In the genomic region with DNA sequence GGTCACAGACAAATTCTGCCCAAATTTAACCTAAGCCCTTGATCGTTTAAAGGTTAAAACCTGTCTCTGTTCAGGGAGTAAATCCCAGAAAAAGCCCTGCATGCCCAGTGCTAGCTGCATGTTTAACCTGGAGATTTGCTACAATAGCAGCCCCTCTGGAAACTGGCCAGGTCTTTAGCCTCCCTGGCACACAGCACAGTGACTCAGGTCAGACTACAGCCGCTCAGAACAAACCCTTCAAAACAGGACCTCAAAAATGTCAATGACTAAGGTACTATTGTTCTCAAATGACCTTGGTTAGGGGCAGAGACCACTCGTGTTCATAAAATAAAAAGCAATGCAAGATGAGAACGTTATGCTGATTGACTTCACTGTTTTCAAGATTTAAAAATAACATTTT, we compare ENCODE assay signal across 9 mouse cellular contexts.
DNase-seq lines count a peak whose midpoint lies in the region; ATAC-seq and TF ChIP-seq lines count a peak whose summit lies in the region.
"Had no signal": no experiment of that assay in that cellular context is flagged by ENCODE, and none has a peak within 500 bp of the region (broad histone marks: within the 10 kb centered on the region; RNA-seq: fewer than 3 reads in every experiment).

No protein-coding gene starts in this region.

- H3K27me3 ChIP-seq in C2C12 (ENCODE audit: control insufficient read depth, insufficient read depth, insufficient read length), result no peaks in the 10 kb centered on the region
- H3K27me3 ChIP-seq in heart, embryonic 16.5 days (ENCODE audit: control insufficient read depth, insufficient read depth, low read length), result no peaks in the 10 kb centered on the region
- H3K27me3 ChIP-seq in lung, embryonic 14.5 days (ENCODE audit: insufficient read depth, low read length), result no peaks in the 10 kb centered on the region
- H3K27me3 ChIP-seq: midbrain, embryonic 12.5 days had no signal

- peak overlapping the region; percentile 92 for H3K27ac ChIP-seq in heart, embryonic 16.5 days (ENCODE audit: low read length)
- peak overlapping the region; percentile 77 for H3K27ac ChIP-seq in lung, embryonic 14.5 days (ENCODE audit: low read depth)
- H3K27ac ChIP-seq: midbrain, embryonic 12.5 days had no signal

- 14% methylated on average over 4 of the region's 4 CpGs for WGBS in heart, embryonic 16.5 days
- 30% methylated on average over 4 of the region's 4 CpGs for WGBS in lung, embryonic 14.5 days

- H3K9me3 ChIP-seq in heart, embryonic 16.5 days (replicated peaks; ENCODE audit: control insufficient read depth, low read length), result no peaks in the 10 kb centered on the region
- H3K9me3 ChIP-seq in lung, embryonic 14.5 days (ENCODE audit: low read depth, low read length), result no peaks in the 10 kb centered on the region
- H3K9me3 ChIP-seq: midbrain, embryonic 12.5 days had no signal

- ATAC-seq in heart, embryonic 16.5 days (replicated peaks; ENCODE audit: extremely low read depth, insufficient read depth, low FRiP score), result peak; percentile 85
- peak; percentile 80; the same call in 1 of the 2 replicates for ATAC-seq in lung, embryonic 14.5 days (ENCODE audit: insufficient read depth)
- no peak for ATAC-seq in megakaryocyte progenitor cell, adult 5-6 weeks (replicated peaks; ENCODE audit: poor library complexity)

- H3K79me3 ChIP-seq in C2C12 (ENCODE audit: low read depth), result no peaks in the 10 kb centered on the region

- H3K4me3 ChIP-seq in C2C12 (ENCODE audit: insufficient read depth, poor library complexity, severe bottlenecking), result no peak overlapping the region
- no peak overlapping the region for H3K4me3 ChIP-seq in heart, embryonic 16.5 days (ENCODE audit: low read length)
- H3K4me3 ChIP-seq in lung, embryonic 14.5 days (ENCODE audit: low read depth, low read length), result no peak overlapping the region
- H3K4me3 ChIP-seq: midbrain, embryonic 12.5 days had no signal

- H3K4me2 ChIP-seq in heart, embryonic 16.5 days (ENCODE audit: low read depth, low read length), result peak overlapping the region; percentile 42
- H3K4me2 ChIP-seq in lung, embryonic 14.5 days, result no peak overlapping the region
- H3K4me2 ChIP-seq: midbrain, embryonic 12.5 days had no signal

- no peaks in the 10 kb centered on the region for H3K36me3 ChIP-seq in C2C12 (ENCODE audit: control insufficient read depth, insufficient read depth)
- H3K36me3 ChIP-seq in heart, embryonic 16.5 days (ENCODE audit: control insufficient read depth, insufficient read depth), result no peaks in the 10 kb centered on the region
- no peaks in the 10 kb centered on the region for H3K36me3 ChIP-seq in lung, embryonic 14.5 days (ENCODE audit: insufficient read depth)
- H3K36me3 ChIP-seq: midbrain, embryonic 12.5 days had no signal

- DNase-seq in adrenal gland, postnatal 25 days, result peak; percentile 64
- DNase-seq in lung, embryonic 14.5 days, result peak; percentile 74
- no peak for DNase-seq in embryo, embryonic 10 days (ENCODE audit: low spot score)
- no peak for DNase-seq in thymus, postnatal 25 days
- DNase-seq in cerebellum, postnatal 36 days, result no peak

- H3ac ChIP-seq in C2C12 (ENCODE audit: control insufficient read depth, insufficient read length, low read depth), result no peak overlapping the region

- H3K4me1 ChIP-seq in heart, embryonic 16.5 days (ENCODE audit: control insufficient read depth, insufficient read depth, low read length), result peaks cover 21% of the 10 kb centered on the region
- H3K4me1 ChIP-seq in lung, embryonic 14.5 days (ENCODE audit: insufficient read depth), result peaks cover 13% of the 10 kb centered on the region
- H3K4me1 ChIP-seq: midbrain, embryonic 12.5 days had no signal

- H3K79me2 ChIP-seq in C2C12 (ENCODE audit: control insufficient read depth, insufficient read depth), result no peaks in the 10 kb centered on the region

- no peak for TF ChIP-seq CTCF in C2C12 (IDR thresholded peaks at IDR 0.05; ENCODE audit: control insufficient read depth, insufficient read depth, insufficient read length)
- no peak for TF ChIP-seq CTCF in lung, embryonic 14.5 days (IDR thresholded peaks at IDR 0.05; ENCODE audit: low read depth)

- peak overlapping the region; percentile 47; the same call in 1 of the 2 replicates for H3K9ac ChIP-seq in heart, embryonic 16.5 days (ENCODE audit: low read length)
- H3K9ac ChIP-seq in lung, embryonic 14.5 days, result no peak overlapping the region
- H3K9ac ChIP-seq: midbrain, embryonic 12.5 days had no signal

TF ChIP-seq in C2C12, 6 proteins besides CTCF, POLR2A, EP300 and RAD21:
- TF ChIP-seq FOSL1 (IDR thresholded peaks at IDR 0.05; ENCODE audit: insufficient read depth, low read length, poor library complexity, severe bottlenecking) (peak; percentile 37), MYOD1 (IDR thresholded peaks at IDR 0.05; ENCODE audit: control insufficient read depth, insufficient read length, low read depth) (no peak), USF1 (IDR thresholded peaks at IDR 0.05; ENCODE audit: low read depth) (no peak)
TF ChIP-seq in C2C12: peak in this region for 1.

Comparison
In these comparisons a context has a peak if more than half of its experiments do, and no peak if none do; other contexts are left out.
1. DNase-seq: peak in adrenal gland, postnatal 25 days (single experiment) and lung, embryonic 14.5 days (single experiment); none in embryo, embryonic 10 days (single experiment), thymus, postnatal 25 days (single experiment) and cerebellum, postnatal 36 days (0 of 2).